ENCODE assay signal across 42 mouse cellular contexts in genomic region chrX:137167658-137168057, GRCm38 (mm10). TPM values are rescaled to one million over a fixed set of nuclear protein-coding genes. Genes with fewer than 3 reads are reported as not detected.
"Had no signal": no experiment of that assay in that cellular context is flagged by ENCODE, and none has a peak within 500 bp of the region (broad histone marks: within the 10 kb centered on the region; RNA-seq: fewer than 3 reads in every experiment).

No protein-coding gene starts in this region.

- H3K27me3 ChIP-seq: heart, embryonic 13.5 days; heart, embryonic 15.5 days; hindbrain, embryonic 15.5 days; kidney, embryonic 15.5 days; liver, embryonic 12.5 days had no signal

- DNase-seq: gastrocnemius, postnatal 14 days; gastrocnemius, postnatal 36 days; heart, adult 11 months; heart, adult 2 months; heart, postnatal 14 days; heart, postnatal 36 days; kidney, adult 11 months; kidney, adult 2 months; kidney, adult 9 months; kidney, postnatal 14 days; kidney, postnatal 36 days; layer of hippocampus, adult 9-11 months; left cerebral cortex, postnatal 4 days had no signal

- H3K36me3 ChIP-seq: heart, embryonic 13.5 days; heart, embryonic 15.5 days; hindbrain, embryonic 13.5 days; hindbrain, embryonic 15.5 days; kidney, embryonic 15.5 days; limb, embryonic 13.5 days; limb, embryonic 15.5 days; liver, embryonic 12.5 days had no signal

- H3K27ac ChIP-seq: heart, adult 2 months; heart, embryonic 13.5 days; heart, embryonic 15.5 days; hindbrain, embryonic 13.5 days; hindbrain, embryonic 15.5 days; hindbrain, postnatal 0 days; kidney, embryonic 15.5 days; kidney, postnatal 0 days; limb, embryonic 13.5 days; limb, embryonic 15.5 days; liver, embryonic 12.5 days; liver, embryonic 14.5 days had no signal

- H3K4me3 ChIP-seq: heart, adult 2 months; heart, embryonic 13.5 days; heart, embryonic 15.5 days; hindbrain, embryonic 13.5 days; hindbrain, embryonic 15.5 days; kidney, embryonic 15.5 days; limb, embryonic 13.5 days; limb, embryonic 15.5 days; liver, embryonic 12.5 days had no signal

RNA-seq across cellular contexts. Expression of gene Esx1, which starts 45.8 kb away (rescaled TPM):
- total RNA-seq: gastrocnemius, adult 8-10 months; gastrocnemius, postnatal 14 days; gastrocnemius, postnatal 36 days; heart, adult 2 months; heart, postnatal 14 days; heart, postnatal 36 days; hematopoietic stem cell, adult 5-6 weeks; hindbrain, postnatal 0 days; layer of hippocampus, adult 8-10 months; layer of hippocampus, postnatal 14 days; left cerebral cortex, adult 18-20 months; left cerebral cortex, adult 8-10 months; left cerebral cortex, postnatal 10 days; left cerebral cortex, postnatal 25 days; left cerebral cortex, postnatal 4 days; liver, adult 2 months had no signal
- polyA plus RNA-seq: gonadal fat pad, adult 2 months; heart, adult 2 months; heart, embryonic 11.5 days; heart, embryonic 13.5 days; heart, embryonic 15.5 days; heart, postnatal 0 days; hindbrain, embryonic 11.5 days; hindbrain, embryonic 13.5 days; hindbrain, embryonic 15.5 days; hindbrain, postnatal 0 days; intestine, embryonic 14.5 days; intestine, embryonic 16.5 days; kidney, adult 2 months; kidney, embryonic 15.5 days; kidney, postnatal 0 days; large intestine, adult 2 months; limb, embryonic 11.5 days; limb, embryonic 13.5 days; limb, embryonic 15.5 days; liver, adult 2 months; liver, embryonic 12.5 days; liver, embryonic 14.5 days; liver, embryonic 16.5 days had no signal
